Mouse (Mus musculus) frontal cortex, postnatal 36 days (tissue): ENCODE data around the gene Gpalpp1.

Experiments
- DNase-seq, 2 experiments: peaks; one replicate each; pipeline ENCODE4 v3.0.0; 2022; ENCODE audit warnings: low spot score in 2 of 2

Gpalpp1 gene

DNA sequence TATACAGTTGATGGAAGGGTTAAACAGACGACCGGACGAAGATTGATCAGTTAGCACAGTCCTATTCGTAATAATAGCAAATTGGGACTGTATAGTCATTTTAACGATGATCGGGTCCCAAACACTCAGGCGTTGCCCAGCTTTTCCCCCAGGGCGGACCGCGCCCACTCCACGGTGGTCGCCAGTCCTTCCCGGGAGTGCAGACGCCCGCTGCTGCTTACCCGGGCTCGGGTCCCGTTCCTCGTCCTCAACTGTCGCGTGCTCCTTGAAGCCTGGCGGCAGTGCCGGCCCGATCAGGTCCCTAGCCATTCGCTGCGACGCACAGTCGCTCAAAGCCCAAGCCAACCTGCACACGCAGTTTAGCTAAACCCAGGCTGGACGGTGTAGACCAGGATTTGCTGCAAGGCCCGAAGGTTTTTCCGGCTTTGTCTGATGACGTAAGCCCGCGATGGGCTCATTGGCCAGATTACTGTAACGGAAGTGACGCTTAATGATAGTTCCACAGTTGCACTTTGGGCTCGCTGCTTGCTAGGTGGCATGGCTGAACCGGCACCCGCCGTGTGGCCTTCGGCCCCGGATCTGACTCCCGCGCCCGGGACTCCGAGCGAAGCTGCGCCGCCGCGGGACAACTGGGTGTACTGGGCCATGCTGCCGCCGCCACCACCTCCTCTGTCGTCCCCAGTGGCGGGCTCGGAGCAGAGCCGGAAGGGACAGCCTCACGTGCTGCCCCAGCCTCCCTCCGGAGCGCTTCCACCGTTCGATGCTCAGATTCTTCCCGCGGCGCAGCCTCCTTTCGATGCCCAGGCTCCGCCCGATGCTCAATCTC, at the start of gene Gpalpp1, which contains the start of gene Nufip1:
TSS of gene Gpalpp1 (minus strand) at position 365 of the 826 bp plus-strand sequence.
TSS of gene Nufip1 (plus strand) at position 496 of the 826 bp plus-strand sequence.
- DNase-seq = peak; percentile 91 to 96

DNA sequence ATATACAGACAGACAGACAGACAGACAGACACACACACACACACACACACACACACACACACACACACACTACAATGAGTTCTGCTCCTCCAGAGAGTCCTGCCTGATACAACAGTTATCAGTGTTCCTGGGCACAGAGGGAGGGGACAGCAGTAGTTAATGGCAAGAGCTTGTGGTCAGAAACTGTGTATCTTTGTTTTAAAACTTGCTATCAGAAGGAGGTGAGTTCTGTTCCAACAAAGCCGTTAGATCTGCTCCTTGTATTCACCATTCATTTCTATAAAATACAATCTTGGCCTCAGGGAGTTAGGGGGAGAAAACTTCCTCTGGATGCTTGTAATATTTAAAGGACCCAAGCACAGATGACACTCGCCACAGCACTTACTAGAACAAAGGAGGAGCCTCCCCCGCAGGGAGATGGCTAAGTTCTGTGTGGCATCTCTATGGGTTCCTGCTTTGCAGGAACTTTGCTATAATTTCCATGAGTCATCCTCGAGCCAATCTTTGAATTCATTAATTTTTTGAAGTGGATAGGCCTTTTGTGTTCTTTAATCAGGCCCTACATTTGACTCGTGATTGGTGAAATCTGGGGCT, 47.7 kb upstream of the Gpalpp1 start:
- DNase-seq = no peak

DNA sequence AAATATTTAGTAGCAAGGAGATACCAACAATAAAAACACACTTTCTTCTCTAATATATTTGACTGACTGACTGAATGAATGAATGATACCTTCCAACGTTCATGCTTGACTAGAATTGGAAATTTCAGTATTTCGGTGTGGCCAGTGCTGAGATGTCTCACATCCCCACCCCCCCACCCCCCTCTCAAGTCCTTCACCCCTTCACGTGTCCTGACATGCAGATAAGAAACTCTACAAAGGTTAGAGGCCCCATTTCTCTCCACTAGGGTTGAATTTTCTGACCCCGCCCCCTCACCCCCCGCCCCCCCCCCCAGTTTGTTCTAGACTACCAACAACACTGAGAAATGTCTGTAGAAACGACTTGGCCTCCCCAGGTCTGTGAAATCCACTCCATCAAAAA, 43.3 kb upstream of the Gpalpp1 start:
- DNase-seq = no peak

DNA sequence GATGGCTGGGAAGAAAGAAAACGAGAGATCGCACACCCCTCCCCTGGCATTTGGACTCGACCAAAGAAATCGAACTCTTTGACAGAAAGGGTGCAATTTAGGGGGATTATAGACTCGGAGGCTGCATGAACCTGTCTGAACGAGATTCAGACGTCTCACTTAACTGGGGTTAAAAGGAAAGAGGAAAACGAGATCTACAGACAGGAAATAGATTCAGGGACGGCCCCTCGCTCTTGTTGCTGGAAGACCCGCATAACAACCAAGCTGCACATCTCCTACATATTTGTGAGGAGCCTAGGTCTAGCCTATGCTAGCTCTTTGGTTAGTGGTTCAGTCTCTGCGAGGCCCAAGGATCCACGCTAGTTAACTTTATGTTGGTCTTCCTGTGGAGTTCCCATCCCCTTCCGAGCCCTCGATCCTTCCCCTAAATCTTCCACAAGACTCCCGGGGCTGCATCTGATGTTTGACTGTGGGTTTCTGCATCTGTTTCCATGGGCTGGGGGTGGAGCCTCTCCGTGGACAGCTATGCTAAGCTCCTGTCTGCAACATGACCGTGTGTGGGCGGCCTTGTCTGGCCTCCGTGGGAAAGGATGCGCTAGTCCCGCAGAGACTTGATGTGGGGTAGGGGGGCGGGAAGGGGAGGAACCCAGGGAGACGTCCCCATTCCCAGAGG, 42.6 kb upstream of the Gpalpp1 start:
- peak in 1 of 2 experiments; percentile 19 for DNase-seq

DNA sequence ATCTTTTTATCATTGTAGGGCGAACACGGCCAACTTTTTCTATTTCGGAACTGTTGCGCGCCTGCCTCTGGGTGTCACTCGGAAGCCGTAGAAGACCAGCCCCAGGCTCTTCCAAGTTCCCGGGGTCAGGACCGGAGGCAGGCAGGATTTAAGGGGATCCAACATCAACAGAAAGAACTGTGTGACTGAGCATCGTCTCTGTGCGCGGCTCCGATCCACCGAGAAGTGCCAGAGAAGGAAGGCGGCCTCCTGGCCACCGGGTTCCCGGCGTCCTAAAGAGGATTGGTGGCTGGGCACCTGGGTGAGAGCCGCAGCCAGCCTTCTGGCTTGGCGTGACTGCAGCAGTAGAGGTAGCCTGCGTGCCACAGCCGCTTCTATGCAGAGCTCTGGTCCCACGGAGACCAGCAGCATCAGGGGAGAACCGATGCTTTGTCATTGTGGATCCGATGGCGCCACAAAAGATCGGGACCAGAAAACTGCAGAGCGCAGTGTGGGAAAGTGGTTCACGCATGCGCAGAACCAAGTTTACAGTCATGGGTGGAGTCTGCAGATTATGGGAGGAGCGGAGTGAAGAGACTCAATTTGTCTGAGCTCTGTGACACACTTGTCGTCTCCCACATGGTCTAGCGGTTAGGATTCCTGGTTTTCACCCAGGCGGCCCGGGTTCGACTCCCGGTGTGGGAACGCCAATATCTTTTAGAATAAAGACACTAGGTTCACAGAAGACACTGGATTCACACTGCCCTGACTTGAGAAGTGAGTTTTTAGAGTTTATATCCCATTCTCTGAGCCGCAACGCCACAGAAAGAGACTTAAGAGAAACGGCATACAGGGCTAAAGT, 41.8 kb upstream of the Gpalpp1 start:
- DNase-seq = peak; percentile 99

DNA sequence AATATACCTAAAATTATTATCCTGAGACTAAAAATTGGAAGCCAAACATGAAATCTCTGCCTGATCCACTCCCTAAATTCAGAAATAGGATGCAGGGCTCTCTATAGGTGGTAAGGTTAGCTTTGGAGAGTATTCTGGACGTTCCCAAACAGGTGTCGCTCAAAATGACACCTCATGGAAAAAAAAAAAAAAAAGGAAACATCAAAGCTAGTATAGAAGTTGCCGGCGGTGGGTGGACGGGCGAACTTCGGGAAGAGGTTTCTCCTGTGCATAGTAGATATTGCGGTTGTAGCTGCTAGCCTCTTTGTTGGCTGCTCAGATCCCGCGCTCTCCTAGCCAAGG, 41.2 kb upstream of the Gpalpp1 start:
- DNase-seq = no peak

DNA sequence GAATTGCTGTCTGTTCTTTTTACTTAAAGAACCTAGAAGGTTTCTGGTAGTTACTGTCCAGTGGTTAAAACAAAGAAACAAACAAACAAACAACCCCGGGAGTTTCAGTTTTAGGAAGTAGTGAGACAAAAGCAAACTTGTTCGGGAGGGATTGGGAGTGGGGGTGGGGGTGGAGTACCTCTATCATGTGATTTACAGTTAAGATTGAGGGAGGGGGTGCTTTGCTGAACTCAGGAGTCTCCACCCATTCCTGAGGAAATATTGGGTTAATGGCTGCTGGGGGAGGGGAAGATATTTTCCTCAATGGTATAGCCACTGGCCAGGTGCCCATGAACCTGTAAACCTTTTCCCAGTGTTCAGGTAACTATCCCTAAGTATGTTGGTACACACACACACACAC, 40.5 kb upstream of the Gpalpp1 start:
- no peak for DNase-seq

DNA sequence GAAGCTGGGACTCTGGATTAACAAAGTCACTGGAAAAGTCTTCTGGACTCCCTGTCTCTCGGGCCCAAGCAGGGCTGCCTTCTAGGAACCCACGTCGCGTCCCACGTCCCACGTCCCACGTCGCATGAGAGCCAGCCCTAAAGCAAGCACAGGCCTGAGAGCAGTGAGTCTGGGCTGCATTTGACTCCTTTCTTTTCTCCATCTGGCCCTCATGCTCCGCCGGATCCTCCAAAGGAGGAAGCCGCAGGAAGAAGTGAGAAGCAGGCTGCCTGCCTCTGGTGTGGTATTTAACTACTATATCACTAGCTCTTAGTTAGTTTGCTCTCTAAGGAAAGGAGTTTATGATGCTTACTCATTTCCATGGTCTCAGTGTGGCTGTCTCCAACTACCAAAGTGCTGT, 39.9 kb upstream of the Gpalpp1 start:
- no peak for DNase-seq

DNA sequence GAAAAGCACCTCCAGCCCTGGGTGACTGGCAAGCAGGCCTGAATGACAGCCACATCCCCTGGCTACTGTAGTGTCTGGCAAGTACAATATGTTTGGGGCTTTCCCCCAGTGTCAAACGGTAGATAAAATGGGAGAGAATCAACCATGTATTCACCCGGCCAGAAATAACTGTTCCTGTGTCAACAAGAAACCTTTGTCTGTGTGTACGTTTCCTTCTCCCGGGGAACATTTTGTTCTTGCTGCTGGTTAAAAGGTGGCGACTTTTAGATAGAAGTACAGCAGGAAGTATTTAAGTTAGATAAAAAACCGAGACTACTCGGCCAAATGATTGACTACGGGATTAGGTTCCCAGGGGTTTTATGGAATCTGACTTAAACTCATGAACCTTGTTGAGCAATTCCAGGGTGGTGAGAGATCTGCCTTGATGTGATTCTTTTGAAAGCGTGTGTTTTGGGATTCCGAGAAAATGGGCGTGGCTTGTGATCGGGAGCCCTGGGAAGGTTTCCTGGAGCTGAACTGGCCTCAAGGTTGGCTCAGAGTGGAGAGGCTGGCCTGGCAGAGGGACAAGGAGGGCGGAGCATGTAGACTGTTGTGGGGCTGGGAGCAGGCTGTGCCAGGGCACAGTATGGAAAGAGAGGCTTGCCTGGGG, 39.1 kb upstream of the Gpalpp1 start:
- DNase-seq = peak in 1 of 2 experiments; percentile 23

DNA sequence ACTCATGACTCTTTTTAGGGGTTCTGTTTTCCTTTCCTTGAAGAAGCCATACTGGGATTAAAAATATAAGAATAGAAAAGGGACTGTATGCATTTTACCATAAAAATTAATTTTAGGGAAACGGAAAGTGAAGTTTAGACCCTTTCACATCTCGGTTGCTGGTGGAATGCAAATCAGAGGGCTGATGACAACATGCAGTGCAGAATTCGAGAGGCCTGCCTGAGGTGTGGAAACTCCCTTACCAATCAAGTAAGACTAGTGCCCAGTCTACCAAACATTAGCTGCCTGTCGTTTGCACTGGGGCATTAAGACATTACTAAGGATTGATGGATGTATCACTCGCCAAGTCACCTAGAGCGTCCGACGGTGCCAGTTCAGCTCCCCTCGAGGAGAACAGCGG, 37.7 kb upstream of the Gpalpp1 start:
- DNase-seq = no peak

DNA sequence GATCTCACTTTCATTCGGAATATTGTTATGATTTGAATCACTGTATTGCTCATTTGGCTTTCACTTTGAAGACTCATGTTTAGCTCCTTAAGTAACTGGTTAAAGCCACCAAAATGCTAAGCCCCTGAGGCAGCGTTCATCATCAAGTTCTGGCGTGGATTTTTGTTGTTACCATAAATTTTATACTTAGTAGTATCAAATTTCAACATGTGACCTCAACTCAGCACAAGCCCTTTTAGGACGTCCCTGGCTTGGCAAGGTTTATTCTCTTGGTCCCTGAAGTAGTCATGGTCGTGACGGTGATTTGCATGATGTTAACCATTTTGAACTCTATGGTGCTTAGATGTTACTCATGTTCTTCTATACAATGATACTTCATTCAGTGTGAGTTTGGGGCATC, 36.5 kb upstream of the Gpalpp1 start:
- no peak for DNase-seq

DNA sequence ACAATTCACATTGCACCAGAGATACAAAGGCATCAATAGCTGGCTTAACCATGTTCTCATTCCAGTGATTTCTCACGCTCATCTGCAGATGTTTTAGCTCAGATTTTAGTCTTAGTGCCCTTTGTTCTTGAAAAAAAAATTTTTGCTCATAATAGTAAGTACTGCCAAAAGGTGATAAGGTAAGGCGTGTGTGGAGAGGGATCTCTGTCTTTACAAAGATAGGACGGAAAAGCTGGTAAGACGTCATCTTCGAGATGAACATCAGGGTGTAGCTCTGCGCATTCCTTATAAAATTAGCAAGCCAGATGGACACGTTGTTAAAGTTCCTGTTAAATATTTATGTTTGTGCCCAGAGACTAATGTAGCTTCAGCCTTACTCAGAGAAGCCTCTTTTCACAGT, 35.3 kb upstream of the Gpalpp1 start:
- no peak for DNase-seq

DNA sequence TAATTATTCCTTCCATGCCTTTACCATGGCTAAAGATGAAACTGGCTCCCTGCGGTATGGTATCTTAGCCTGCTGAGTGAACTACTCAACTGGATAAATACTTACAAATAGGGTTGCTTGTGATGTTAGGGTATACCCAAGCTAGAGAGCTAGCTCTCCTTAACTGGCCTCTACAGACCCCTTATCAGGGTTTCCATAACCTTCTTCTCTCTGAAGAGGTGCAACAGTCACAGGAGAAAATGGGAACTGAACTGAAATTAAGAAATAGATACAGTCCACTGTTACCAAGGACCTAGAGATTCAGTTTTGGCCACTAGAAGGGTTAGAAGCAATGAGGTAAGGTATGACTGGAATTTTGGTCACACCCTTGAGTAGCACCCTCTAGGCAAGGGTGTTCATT, 34.7 kb upstream of the Gpalpp1 start:
- no peak for DNase-seq

DNA sequence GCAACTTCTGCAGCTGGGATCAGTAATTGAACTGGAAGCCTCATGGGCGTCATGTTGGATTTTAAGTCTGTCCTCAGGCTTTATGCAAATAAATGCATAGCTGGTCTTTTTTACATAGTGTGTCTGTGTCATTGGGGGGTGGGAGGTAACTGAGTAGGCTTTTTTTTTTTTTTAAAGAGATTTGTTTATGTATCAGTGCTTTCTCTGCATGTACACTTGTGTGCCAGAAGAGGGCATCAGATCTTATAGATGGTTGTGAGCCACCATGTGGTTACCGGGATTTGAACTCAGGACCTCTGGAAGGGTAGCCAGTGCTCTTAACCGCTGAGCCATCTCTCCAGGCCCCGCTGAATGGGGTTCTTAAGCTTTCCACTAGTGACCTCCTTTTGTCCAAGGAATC, 24.4 kb upstream of the Gpalpp1 start:
- DNase-seq = no peak

DNA sequence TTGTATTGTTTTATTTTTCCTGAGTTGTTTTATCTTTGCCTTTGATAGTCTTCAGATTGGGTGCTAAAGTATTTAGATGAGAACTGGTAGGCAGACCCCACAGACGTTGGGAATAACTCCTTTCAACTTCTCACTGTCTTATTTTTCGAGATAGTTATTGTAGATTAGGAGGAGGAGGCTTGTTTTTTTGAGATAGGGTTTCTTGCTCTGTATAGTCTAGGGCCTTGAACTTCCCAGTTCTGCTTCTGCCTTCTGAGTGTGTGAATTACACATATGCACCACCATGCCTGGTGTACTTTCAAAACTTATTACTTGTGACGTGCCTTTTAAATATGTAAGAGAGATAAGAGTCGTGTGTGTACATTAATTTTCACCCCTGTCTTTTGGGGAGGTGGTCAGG, 17.6 kb upstream of the Gpalpp1 start:
- DNase-seq = no peak

DNA sequence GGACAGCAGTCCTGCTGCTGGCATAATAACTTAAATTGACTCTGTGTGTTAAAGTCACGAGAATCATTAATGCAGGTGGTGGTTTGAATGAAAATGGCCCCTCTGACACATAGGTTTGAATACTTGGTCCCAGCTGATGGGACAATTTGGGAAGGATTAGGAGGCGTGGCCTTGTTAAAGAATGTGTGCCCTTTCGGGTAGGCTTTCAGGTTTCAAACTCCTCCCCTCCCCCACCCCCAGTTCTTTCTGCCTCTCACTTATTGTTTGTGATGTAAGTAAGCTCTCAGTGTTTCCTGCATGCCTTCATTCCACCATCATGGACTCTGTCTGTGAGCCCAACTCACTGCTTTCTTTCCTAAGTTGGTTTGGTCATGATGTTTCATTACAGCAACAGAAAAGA, 16.8 kb upstream of the Gpalpp1 start:
- no peak for DNase-seq

DNA sequence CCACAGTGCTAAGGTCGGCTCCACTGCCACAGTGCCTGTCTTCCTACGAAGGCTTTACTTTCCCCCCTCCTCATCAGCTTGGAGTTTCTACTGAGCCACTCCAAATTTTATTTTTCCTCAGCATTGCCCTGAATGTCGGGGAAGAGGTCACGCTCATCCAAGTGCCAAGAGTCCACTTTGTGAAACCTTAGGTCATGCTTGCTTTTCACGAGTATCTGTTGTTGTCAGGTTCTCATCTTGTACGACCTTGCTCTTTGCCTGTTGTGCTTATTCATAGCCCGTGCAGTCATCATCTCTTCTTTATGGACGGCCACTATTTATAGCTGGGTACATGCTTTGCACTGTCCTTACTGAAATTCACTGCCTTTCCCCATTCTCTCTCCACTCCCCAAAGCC, 12.1 kb upstream of the Gpalpp1 start:
- DNase-seq = no peak

DNA sequence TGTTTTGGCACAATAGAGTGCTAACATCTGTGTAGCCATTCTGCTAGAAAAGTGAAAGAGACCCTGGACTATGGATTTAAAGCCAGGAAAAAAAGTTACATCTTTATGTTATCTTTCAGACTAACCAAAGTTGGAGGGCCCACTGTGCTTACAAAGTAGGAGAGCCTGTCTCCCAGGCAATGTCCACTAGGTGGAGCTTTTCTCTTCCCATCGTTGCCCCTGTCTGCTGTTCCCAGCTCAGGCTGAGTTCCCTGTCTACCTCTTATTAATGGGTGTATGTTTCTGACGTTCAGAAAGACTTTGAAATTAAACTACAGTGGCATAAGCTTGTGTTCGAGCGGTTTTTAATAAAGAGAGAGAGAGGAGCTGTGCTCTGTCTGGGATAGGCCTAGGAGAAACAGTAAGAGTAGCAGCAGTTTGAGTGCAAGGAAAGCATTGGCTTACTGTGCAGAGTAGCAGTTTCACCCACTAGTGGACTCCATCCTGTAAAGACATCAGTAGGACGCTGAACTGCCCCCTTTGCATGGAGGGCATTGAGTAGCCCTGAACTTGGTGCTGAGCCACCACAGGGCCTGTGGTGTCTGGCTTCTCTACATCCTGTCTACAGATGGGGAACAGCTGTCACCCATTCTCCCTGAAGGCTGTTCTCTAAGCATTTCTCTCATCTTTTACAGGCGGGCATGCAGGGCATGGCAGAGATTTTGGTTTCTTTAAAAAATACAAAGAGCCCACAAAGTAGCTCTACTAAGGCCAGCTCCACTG, 11.5 kb upstream of the Gpalpp1 start:
- peak; percentile 31 to 58 for DNase-seq

DNA sequence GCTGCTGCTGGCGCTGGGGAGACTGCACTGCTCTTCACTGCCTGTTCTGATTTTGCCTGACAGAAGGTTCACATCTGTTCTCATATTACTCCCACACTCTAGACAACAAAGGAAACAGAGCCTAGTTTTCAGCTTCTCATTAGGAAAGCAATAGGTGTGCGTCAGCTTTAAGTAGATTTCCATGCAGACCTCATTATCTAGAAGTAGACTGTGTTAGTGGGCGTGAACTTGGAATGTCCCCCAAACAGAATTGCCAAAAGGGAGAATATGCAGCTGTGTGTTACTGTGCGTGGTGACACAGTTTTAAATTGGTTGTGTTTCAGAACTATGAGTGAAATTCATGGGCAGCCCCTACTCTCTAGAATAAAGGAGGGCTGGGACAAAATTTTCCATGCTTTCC, 9.9 kb upstream of the Gpalpp1 start:
- DNase-seq = peak; percentile 31 to 60

DNA sequence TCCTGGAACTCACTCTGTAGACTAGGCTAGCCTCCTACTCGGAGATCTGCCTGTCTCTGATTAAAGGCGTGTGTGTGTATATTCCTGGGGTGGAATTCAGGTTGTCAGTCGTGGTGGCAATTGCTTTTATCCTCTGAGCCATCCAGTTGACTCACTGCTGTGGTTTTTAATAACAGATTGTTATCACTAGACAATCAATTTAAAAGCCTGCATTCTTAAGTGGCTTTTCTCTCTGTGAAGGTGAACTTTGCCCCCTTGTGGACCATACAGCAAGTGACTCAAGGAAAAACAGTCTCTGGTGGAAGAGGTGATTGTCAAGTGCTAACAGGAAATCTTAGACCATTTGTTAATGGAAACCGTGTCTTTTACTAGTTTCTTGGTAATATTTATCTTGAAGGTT, 8.4 kb upstream of the Gpalpp1 start:
- no peak for DNase-seq

DNA sequence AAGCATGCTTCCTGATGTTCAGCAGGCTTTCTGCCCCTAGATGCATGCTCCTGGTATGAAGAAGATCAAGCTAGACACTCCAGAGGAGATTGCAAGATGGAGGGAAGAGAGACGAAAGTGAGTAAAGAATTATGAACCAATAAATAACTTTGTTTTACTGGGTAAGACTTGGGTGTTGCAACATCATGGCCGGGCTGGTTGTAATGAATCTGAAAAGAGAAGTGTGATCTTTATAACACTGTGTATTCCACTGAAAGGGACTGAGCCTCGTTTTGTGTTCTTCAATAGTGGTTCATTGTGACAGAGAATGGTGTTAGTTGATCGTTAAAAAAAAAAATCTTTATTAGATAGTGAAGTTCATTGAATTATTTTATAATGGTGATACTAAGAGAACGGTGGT, 5.2 kb upstream of the Gpalpp1 start:
- no peak for DNase-seq
